Mouse (Mus musculus) embryonic fibroblast, embryonic 13.5 days (primary cell): ENCODE measurements around the gene Csrp3.

Source experiments
- CTCF ChIP-seq: IDR thresholded peaks from 2 replicates; pipeline ENCODE4 v1.5.1; 2011; ENCODE audit warnings: mild to moderate bottlenecking, control low read depth, low read length, moderate library complexity, borderline replicate concordance; ENCODE audit not compliant: insufficient read depth
- POLR2A ChIP-seq: IDR thresholded peaks from 2 replicates; pipeline ENCODE4 v1.6.1; 2011; ENCODE audit warnings: low read depth, mild to moderate bottlenecking, control low read depth, low read length, moderate library complexity

DNA sequence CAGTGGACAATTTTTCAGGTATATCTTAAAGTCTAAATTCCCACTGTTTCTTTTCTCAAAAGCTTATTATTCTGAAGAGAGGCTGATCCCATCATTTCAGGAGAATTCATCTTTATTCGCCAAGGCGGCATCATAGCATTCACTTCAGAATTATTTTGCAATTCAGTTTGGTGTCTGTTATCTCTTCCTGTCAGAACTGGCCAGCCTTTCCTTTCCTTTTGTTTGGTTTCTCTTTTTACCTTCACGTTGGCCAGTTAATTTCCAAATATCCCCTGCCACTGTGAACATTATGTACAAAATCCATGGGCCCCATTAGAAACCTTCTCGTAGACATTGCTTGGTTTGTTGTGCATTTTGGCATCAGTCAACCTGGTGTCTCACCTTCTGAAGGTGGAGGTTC is 11.5 kb upstream of the Csrp3 start:
- TF ChIP-seq CTCF = no peak
- no peak for TF ChIP-seq POLR2A
